Mouse (Mus musculus): ENCODE data around the gene Wdr46.
A peak's percentile ranks its signal among the peaks of the same experiment; 100 is the strongest.
"Not testable (repeated sequence)": the region's sequence is repeated elsewhere in the genome, so short reads cannot be mapped to it uniquely, and the experiment has no call there.

Wdr46 gene

GRCm38 (mm10) chr17:33940206-33940805 lies at the start of gene Wdr46, which contains the start of gene Pfdn6:
TSS of gene Wdr46 (plus strand) at chr17:33940660.
TSS of gene Pfdn6 (minus strand) at chr17:33940343.
- ATAC-seq (ENCODE audit: low TSS enrichment) = peak; percentile 90

GRCm38 (mm10) chr17:33891357-33891756 lies 49.1 kb upstream of the Wdr46 start:
- no peak for ATAC-seq (ENCODE audit: low TSS enrichment)

GRCm38 (mm10) chr17:33891892-33892291 lies 48.6 kb upstream of the Wdr46 start:
- not testable (repeated sequence) for ATAC-seq (ENCODE audit: low TSS enrichment)

GRCm38 (mm10) chr17:33892429-33892828 lies 48.0 kb upstream of the Wdr46 start:
- ATAC-seq (ENCODE audit: low TSS enrichment) = no peak

GRCm38 (mm10) chr17:33893011-33893410 lies 47.4 kb upstream of the Wdr46 start:
- ATAC-seq (ENCODE audit: low TSS enrichment) = not testable (repeated sequence)

- ATAC-seq (ENCODE audit: low TSS enrichment) = no peak
Measured at GRCm38 (mm10) chr17:33897114-33897794, 43.2 kb upstream of the Wdr46 start.

GRCm38 (mm10) chr17:33898193-33898592 lies 42.3 kb upstream of the Wdr46 start:
- ATAC-seq (ENCODE audit: low TSS enrichment) = peak; percentile 59; the same call in 1 of the 2 replicates

GRCm38 (mm10) chr17:33899642-33900041 lies 40.8 kb upstream of the Wdr46 start:
- no peak for ATAC-seq (ENCODE audit: low TSS enrichment)

GRCm38 (mm10) chr17:33900281-33900988 lies 40.0 kb upstream of the Wdr46 start:
- no peak for ATAC-seq (ENCODE audit: low TSS enrichment)

- ATAC-seq (ENCODE audit: low TSS enrichment) = no peak
Measured at GRCm38 (mm10) chr17:33900989-33901314, 39.5 kb upstream of the Wdr46 start.

GRCm38 (mm10) chr17:33901653-33902052 lies 38.8 kb upstream of the Wdr46 start:
- ATAC-seq (ENCODE audit: low TSS enrichment) = no peak

GRCm38 (mm10) chr17:33902079-33902478 lies 38.4 kb upstream of the Wdr46 start:
- no peak for ATAC-seq (ENCODE audit: low TSS enrichment)

GRCm38 (mm10) chr17:33902491-33902890 lies 38.0 kb upstream of the Wdr46 start:
- no peak for ATAC-seq (ENCODE audit: low TSS enrichment)

GRCm38 (mm10) chr17:33903911-33904651 lies 36.4 kb upstream of the Wdr46 start:
- not testable (repeated sequence) for ATAC-seq (ENCODE audit: low TSS enrichment)

- ATAC-seq (ENCODE audit: low TSS enrichment) = not testable (repeated sequence)
Measured at GRCm38 (mm10) chr17:33904835-33905234, 35.6 kb upstream of the Wdr46 start, which contains the start of gene Platr17. TSS of gene Platr17 (plus strand) at chr17:33905135.

GRCm38 (mm10) chr17:33908331-33909076 lies 32.0 kb upstream of the Wdr46 start:
- peak; percentile 52 for ATAC-seq (ENCODE audit: low TSS enrichment)

- ATAC-seq (ENCODE audit: low TSS enrichment) = peak; percentile 94
Measured at GRCm38 (mm10) chr17:33909077-33909868, 31.2 kb upstream of the Wdr46 start, which contains the start of gene Daxx. TSS of gene Daxx (plus strand) at chr17:33909414.

GRCm38 (mm10) chr17:33909869-33910250 lies 30.6 kb upstream of the Wdr46 start:
- 0 out of 2 replicates have a peak, but pooled peaks have one; percentile 8 for ATAC-seq (ENCODE audit: low TSS enrichment)

- no peak for ATAC-seq (ENCODE audit: low TSS enrichment)
Measured at GRCm38 (mm10) chr17:33910346-33911051, 30.0 kb upstream of the Wdr46 start.

Measured in frontal cortex, adult (tissue).